Mouse (Mus musculus) forebrain, embryonic 10.5 days (tissue): ENCODE results near the gene Nr4a1. TPM values are rescaled to one million over a fixed set of nuclear protein-coding genes. Genes with fewer than 3 reads are reported as not detected.

ENCODE experiments used
- DNase-seq: peaks from one replicate; pipeline ENCODE4 v3.0.0-alpha.2; 2017; ENCODE audit warnings: low spot score; ENCODE audit errors: extremely low spot score
- H3K27ac ChIP-seq: fragments of 300-500 bp; sonication (generic); 2 replicates; pipeline ENCODE4 v1.5.1; 2016; ENCODE audit warnings: mild to moderate bottlenecking
- H3K27me3 ChIP-seq: fragments of 300-500 bp; sonication (generic); 2 replicates; pipeline ENCODE4 v1.6.1; 2016; ENCODE audit warnings: mild to moderate bottlenecking; ENCODE audit not compliant: poor library complexity, severe bottlenecking
- H3K36me3 ChIP-seq: fragments of 300-500 bp; sonication (generic); replicated peaks from 2 replicates; pipeline ENCODE4 v1.6.1; 2016; ENCODE audit warnings: mild to moderate bottlenecking, moderate library complexity
- H3K4me1 ChIP-seq: fragments of 300-500 bp; sonication (generic); 2 replicates; pipeline ENCODE4 v1.6.1; 2016
- H3K4me3 ChIP-seq: fragments of 300-500 bp; sonication (generic); 2 replicates; pipeline ENCODE4 v1.5.1; 2016; ENCODE audit warnings: mild to moderate bottlenecking, moderate library complexity
- H3K9me3 ChIP-seq: fragments of 300-500 bp; sonication (generic); 2 replicates; pipeline ENCODE4 v1.6.1; 2016; ENCODE audit warnings: mild to moderate bottlenecking, moderate library complexity
- WGBS: fragments of 180-500 bp; shearing (Covaris S2); methylation state at CpG from one replicate; pipeline ENCODE4 v1.1.7; 2016; 5-methylcytosine and 5-hydroxymethylcytosine counted together
- polyA plus RNA-seq: library from polyadenylated mRNA; unstranded; fragments of >200 nt; fragmentation: Nextera tagmentation; extraction: Ambion mirVana; gene quantifications from 2 replicates; pipeline ENCODE4 v1.2.1, GENCODE M21; 2016

Nr4a1 gene
- polyA plus RNA-seq, 1 experiment from 2014 or later: 5.2 TPM

DNA sequence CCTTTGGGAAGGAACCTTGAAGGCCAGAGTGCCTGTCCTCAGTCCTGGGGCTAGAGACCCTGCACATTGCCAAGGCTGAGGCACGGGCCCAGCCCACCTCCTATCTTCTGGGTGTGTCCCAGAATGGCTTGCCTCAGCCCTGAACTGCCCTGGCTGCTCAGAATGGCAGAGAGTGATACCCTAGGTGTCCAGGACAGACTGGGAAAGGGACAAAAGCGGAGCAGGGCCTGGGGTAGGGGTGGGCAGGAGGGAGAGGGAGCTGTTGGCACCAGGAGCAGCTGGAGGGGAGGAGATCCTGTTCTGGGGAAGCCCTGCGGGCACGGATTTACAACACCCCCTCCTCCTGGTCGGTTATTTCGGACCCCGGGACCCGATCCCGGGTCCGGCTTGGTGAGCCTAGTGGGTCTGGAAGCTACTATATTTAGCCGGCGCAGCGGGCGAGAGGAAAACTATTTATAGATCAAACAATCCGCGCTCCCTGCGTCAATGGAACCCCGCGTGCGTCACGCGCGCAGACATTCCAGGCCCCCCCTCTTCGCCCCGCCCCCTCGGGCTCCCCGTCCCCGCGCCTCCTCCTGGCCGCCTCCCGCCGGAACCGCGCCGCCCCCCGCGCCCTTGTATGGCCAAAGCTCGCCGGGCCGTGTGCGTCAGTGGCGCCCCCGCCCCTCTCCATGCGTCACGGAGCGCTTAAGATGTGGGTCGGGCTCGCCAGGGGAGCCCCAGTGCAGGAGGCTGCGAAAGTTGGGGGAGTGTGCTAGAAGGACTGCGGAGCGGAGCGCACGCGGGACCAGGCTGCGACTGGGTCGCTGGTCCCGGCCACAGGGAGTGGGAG lies 12.3 kb downstream of the Nr4a1 start:
- H3K27me3 ChIP-seq: peaks cover 50% of the 10 kb centered on the region
- H3K4me1 ChIP-seq: peaks cover 41% of the 10 kb centered on the region
- peaks cover 16% of the 10 kb centered on the region for H3K36me3 ChIP-seq
- peak overlapping the region; percentile 61 for H3K4me3 ChIP-seq
- H3K27ac ChIP-seq: peak overlapping the region; percentile 79
- peak; percentile 76 for DNase-seq
- no peaks in the 10 kb centered on the region for H3K9me3 ChIP-seq
- WGBS: 1% methylated on average over 57 of the region's 57 CpGs

DNA sequence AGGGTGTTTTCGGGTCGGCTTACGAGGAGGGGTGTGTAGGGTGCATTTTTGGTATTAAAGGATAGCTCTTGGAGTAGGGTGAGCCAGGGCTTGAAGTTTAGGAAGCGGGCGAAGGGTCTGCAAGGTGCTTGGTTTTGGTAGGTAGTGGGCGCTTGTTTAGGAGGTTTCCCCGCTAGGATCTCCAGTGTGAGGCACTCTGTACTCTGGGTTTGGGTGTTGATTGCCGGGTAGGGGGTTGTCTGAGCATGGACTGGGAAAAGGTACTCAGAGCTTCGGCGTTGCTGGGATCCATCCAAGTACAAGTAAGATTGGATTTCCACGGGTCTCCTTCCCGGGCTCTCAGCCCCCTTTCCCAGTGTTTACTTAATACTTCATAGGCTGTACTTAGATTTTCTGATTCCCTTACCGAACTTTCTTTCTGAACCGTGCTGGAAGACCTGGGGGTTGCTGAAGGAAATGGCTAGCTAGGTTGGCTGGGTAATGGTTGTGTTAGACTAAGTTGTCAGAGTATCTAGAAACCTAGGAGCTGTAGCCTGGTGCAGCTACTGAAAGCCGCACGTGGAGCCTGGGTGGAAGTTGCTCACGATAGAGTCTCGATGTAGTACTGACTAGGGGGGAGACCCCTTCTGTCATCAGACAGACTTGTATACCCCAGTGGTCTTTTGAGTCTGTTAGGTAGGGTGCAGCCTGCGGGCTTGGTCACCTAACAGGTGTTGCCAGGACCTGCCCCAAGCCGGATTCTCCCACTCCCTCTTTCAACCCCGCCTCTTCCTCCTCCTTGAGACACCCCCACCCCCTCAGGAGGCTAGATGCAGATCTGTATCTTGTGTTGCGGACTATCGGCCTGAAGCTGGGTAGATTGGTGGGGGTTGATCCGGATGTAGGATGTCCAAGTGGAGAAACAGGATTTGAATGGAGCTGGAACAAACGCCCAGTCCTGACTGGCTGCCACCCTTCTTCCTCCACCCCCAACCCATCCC lies 13.3 kb downstream of the Nr4a1 start:
- peak overlapping the region; percentile 79 for H3K27ac ChIP-seq
- H3K4me1 ChIP-seq: peaks cover 37% of the 10 kb centered on the region
- peaks cover 50% of the 10 kb centered on the region for H3K27me3 ChIP-seq
- H3K4me3 ChIP-seq: peak overlapping the region; percentile 61
- H3K36me3 ChIP-seq: peaks cover 26% of the 10 kb centered on the region
- WGBS: 7% methylated on average over 25 of the region's 25 CpGs
- DNase-seq: no peak
- H3K9me3 ChIP-seq: no peaks in the 10 kb centered on the region

DNA sequence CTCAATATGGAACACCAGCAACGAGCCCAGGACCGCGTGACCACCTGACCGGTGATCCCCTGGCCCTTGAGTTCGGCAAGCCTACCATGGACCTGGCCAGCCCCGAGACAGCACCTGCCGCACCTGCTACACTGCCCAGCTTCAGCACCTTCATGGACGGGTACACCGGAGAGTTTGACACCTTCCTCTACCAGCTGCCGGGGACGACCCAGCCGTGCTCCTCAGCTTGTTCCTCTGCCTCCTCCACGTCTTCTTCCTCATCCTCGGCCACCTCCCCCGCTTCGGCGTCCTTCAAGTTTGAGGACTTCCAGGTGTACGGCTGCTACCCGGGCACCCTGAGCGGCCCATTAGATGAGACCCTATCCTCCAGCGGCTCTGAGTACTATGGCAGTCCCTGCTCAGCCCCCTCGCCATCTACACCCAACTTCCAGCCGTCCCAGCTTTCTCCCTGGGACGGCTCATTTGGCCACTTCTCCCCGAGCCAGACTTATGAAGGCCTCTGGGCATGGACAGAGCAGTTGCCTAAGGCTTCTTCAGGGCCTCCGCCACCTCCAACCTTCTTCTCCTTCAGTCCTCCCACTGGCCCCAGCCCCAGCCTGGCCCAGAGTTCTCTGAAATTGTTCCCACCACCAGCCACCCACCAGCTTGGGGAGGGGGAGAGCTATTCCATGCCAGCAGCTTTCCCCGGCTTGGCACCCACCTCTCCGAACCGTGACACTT lies 16.2 kb downstream of the Nr4a1 start:
- H3K36me3 ChIP-seq: peaks cover 47% of the 10 kb centered on the region
- H3K4me3 ChIP-seq: no peak overlapping the region
- no peaks in the 10 kb centered on the region for H3K9me3 ChIP-seq
- H3K27ac ChIP-seq: no peak overlapping the region
- 92% methylated on average over 29 of the region's 29 CpGs for WGBS
- peaks cover 36% of the 10 kb centered on the region for H3K27me3 ChIP-seq
- no peak for DNase-seq
- H3K4me1 ChIP-seq: peaks cover 33% of the 10 kb centered on the region

DNA sequence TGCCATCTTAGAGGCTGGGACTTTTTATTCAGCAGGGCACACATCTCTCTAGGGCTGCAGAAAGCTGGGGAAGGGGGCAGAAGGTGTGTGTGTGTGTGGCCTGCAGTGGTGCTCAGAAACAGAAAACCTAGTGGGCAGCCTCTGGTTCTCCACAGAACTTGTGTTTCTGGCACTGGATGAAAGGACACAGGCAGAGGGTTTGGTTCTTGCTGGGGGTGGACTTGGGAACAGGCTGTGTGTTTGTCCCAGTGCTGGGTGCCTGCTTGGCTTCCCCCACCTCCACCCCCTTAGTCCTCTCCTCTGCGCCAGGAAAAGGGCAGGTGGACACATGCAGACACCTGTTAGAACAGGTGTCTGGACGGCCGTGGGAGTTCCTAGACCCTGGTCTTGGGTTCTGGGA lies 17.0 kb downstream of the Nr4a1 start:
- Histone ChIP-seq H3K9me3 (no peaks in the 10 kb centered on the region), H3K4me3 (no peak overlapping the region), H3K36me3 (peaks cover 47% of the 10 kb centered on the region), H3K27ac (no peak overlapping the region), H3K27me3 (peaks cover 27% of the 10 kb centered on the region), H3K4me1 (peaks cover 26% of the 10 kb centered on the region)
- no peak for DNase-seq
- 75% methylated on average over 3 of the region's 3 CpGs for WGBS

DNA sequence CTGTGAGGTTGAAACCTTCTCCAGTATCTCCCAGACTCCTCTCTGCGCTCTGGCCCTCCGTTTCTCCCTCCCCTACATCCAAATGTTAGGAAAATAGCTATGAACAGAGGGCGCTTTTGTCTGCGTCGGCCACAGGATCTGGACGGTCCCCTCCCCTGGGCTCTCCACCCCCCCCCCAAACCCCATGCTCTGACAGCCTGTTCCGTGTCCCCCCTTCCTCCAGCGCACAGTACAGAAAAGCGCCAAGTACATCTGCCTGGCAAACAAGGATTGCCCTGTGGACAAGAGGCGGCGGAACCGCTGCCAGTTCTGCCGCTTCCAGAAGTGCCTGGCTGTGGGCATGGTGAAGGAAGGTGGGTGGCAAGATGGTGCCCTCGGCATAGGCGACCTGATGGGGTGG lies 17.4 kb downstream of the Nr4a1 start:
- Histone ChIP-seq H3K27ac (no peak overlapping the region), H3K27me3 (peaks cover 23% of the 10 kb centered on the region), H3K36me3 (peaks cover 47% of the 10 kb centered on the region), H3K9me3 (no peaks in the 10 kb centered on the region), H3K4me1 (peaks cover 26% of the 10 kb centered on the region), H3K4me3 (no peak overlapping the region)
- WGBS: 84% methylated on average over 15 of the region's 15 CpGs
- no peak for DNase-seq

DNA sequence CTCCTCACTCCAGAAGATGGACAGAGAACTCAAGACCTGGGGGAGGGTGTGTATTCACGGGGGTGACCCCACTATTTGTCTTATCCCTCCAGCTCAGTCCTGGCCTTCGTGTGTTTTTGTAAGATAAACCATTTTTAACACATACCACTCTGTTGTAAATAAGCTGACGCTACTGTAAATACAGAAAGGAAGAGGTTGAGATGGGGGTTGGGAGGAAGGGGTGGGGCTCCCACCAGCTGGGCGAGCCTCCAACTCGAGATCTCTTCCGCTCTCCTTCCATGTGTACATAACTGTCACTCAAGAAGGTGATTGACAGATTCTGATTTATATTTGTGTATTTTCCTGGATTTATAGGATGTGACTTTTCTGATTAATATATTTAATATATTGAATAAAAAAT lies 20.3 kb downstream of the Nr4a1 start:
- WGBS: 86% methylated on average over 6 of the region's 6 CpGs
- H3K9me3 ChIP-seq: no peaks in the 10 kb centered on the region
- no peak overlapping the region for H3K4me3 ChIP-seq
- peaks cover 47% of the 10 kb centered on the region for H3K36me3 ChIP-seq
- H3K27ac ChIP-seq: no peak overlapping the region
- no peaks in the 10 kb centered on the region for H3K27me3 ChIP-seq
- no peak for DNase-seq
- peaks cover 31% of the 10 kb centered on the region for H3K4me1 ChIP-seq

DNA sequence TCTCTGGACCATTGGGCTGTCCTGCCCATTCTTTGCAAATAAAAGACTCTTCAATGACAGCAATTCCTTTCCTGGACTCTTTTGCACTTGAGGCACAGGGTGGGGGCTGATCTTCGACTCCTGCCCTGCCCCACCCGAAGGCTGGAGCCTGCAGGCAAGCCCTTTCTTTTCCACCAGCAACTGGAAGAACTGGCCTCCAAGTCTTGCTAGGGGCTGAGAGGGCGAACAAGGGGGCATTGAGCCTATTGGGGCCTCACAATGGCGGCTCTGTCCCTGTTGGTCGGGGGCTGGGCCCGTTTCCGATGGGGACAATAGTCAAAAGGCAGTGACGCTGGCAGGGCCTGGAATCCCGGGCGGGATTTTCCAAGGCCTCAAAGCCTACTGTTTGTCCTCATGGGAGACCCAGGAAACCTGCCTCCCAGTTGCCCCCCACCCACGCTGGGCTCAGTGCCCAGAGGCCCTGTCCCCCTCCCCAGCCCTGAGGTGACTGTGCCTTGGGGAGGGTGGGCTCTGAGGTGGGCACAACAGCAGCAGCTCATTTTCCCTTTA lies 23.4 kb downstream of the Nr4a1 start:
- Histone ChIP-seq H3K36me3 (peaks cover 20% of the 10 kb centered on the region), H3K4me1 (peaks cover 37% of the 10 kb centered on the region), H3K27me3 (no peaks in the 10 kb centered on the region), H3K4me3 (no peak overlapping the region), H3K27ac (peak overlapping the region; percentile 86), H3K9me3 (no peaks in the 10 kb centered on the region)
- DNase-seq: peak; percentile 65
- 20% methylated on average over 11 of the region's 11 CpGs for WGBS

DNA sequence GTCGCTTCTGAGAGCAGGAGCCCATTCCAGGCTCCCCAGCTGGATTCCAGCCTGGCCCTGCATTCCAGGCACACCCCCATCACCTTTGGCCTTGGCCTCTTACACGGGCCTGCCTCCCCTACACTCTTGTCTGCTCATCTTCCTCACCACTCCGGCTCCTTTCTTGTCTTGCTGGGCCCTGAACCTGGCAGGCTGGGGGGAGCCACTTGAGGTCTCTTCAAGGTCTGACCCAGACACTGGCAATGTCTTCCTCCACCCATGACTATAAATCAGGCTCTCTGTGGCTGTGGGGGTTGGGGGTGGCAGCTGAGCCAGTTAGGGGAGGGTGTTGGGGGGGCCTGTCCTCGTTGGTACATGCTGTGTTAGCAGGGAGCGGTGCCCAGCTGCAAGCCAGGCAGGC lies 24.5 kb downstream of the Nr4a1 start:
- DNase-seq: no peak
- peak overlapping the region; percentile 86 for H3K27ac ChIP-seq
- no peaks in the 10 kb centered on the region for H3K27me3 ChIP-seq
- H3K36me3 ChIP-seq: peaks cover 9% of the 10 kb centered on the region
- H3K9me3 ChIP-seq: no peaks in the 10 kb centered on the region
- H3K4me1 ChIP-seq: peaks cover 44% of the 10 kb centered on the region
- no peak overlapping the region for H3K4me3 ChIP-seq
- 65% methylated on average over 5 of the region's 5 CpGs for WGBS

DNA sequence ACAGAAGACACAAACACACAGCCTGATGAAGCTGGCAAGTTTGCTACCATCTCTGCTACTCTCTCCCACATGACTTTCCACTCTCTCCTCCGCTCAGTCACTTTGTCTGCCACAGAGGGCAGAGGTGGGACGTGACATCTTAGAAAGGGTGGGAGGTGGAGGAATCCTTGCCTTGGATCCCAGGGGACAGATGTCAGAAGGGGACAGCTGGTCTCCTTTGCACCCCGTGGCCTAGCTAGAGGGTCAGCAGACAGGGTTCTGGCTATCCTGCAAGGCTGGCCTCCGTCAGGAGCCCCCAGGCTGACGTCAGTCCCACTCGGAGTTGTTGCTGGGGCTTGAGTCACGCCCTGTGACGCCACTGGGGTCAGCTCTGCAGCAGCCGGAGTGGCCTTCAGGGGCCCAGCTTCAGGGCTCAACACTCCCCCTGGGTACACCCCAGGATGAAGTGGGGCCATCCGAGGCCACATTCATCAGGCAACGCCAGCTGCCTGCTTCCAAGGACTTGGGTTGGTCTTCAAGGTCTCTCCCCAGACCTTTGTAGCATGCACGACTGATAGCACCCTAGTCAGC lies 25.4 kb downstream of the Nr4a1 start:
- Histone ChIP-seq H3K27ac (peak overlapping the region; percentile 27), H3K4me3 (no peak overlapping the region), H3K36me3 (no peaks in the 10 kb centered on the region), H3K27me3 (no peaks in the 10 kb centered on the region), H3K4me1 (peaks cover 47% of the 10 kb centered on the region), H3K9me3 (no peaks in the 10 kb centered on the region)
- WGBS: 77% methylated on average over 12 of the region's 12 CpGs
- no peak for DNase-seq

DNA sequence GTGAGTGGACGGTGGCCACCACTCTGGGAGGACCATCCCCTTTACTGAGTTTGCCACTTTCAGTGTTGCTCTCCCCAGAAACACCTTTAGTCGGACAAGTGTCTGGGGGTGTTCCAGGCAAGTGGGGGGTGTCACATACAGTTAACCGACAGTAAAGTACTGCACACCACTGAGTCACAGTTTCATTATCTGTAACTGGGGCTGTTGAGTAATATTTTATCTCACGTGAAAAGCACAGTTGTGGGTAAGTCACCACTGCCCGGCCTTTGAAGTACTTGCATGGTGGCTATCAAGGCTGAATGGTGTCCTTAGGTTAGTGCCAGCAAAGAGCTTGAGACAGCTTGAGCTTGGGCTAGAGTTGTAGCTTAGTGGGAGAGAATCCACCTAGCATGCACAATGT lies 28.4 kb downstream of the Nr4a1 start:
- DNase-seq: no peak
- no peak overlapping the region for H3K4me3 ChIP-seq
- peak overlapping the region; percentile 95; the same call in 1 of the 2 replicates for H3K27ac ChIP-seq
- no peaks in the 10 kb centered on the region for H3K9me3 ChIP-seq
- H3K27me3 ChIP-seq: no peaks in the 10 kb centered on the region
- peaks cover 49% of the 10 kb centered on the region for H3K4me1 ChIP-seq
- H3K36me3 ChIP-seq: peaks cover 13% of the 10 kb centered on the region
- 83% methylated on average over 5 of the region's 5 CpGs for WGBS

DNA sequence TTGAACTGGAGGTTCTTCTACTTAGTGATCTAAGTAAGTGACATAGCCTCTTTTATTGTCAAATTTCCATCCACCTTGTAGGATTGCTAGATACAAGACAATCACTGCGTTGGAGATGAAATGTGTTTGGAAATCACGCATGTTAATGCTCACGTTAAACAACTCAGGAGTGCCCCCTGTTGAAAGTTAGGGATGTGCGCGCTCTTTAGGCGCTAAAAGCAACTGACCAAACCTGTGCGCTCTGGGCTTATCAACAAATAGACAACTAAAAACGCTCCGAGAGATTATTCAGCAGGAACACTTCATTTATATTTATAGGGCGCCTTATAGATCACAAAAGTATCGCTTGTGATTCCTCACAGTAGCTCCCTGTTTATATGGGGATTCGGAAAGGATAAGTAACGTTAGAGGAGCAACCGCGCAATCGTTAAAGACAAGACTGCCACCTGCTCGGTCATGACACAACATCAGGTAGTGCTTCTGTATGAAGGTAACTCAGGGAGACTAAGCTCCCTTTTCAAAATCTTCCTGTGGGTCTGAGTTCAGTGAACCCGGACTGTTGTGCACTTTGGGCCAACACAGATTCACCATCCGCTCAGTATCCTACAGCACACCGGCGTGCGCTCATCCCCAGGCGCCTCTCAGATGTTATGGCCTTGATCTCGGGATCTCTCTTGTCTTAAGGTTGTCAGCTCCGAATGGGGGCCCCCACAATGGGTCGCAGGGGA lies 29.3 kb downstream of the Nr4a1 start:
- WGBS: 2% methylated on average over 26 of the region's 26 CpGs
- peak; percentile 53 for DNase-seq
- no peaks in the 10 kb centered on the region for H3K27me3 ChIP-seq
- no peaks in the 10 kb centered on the region for H3K9me3 ChIP-seq
- H3K36me3 ChIP-seq: peaks cover 22% of the 10 kb centered on the region
- H3K4me1 ChIP-seq: peaks cover 40% of the 10 kb centered on the region
- H3K4me3 ChIP-seq: peak overlapping the region; percentile 83
- peak overlapping the region; percentile 95 for H3K27ac ChIP-seq
